Mouse (Mus musculus) hindbrain, embryonic 10.5 days (tissue): Measurements from ENCODE around the gene Zfp385b. TPM values are rescaled to one million over a fixed set of nuclear protein-coding genes. Genes with fewer than 3 reads are reported as not detected.

Source experiments
- DNase-seq: peaks from one replicate; pipeline ENCODE4 v3.0.0-alpha.2; 2017; ENCODE audit warnings: low spot score
- H3K27ac ChIP-seq: fragments of 300-500 bp; sonication (generic); 2 replicates; pipeline ENCODE4 v1.5.1; 2016; ENCODE audit warnings: mild to moderate bottlenecking, moderate library complexity
- H3K27me3 ChIP-seq: fragments of 300-500 bp; sonication (generic); 2 replicates; pipeline ENCODE4 v1.6.1; 2016; ENCODE audit warnings: mild to moderate bottlenecking; ENCODE audit not compliant: poor library complexity, insufficient read depth, severe bottlenecking
- H3K36me3 ChIP-seq: fragments of 300-500 bp; sonication (generic); 2 replicates; pipeline ENCODE4 v1.6.1; 2016; ENCODE audit warnings: mild to moderate bottlenecking, moderate library complexity
- H3K4me1 ChIP-seq: fragments of 300-500 bp; sonication (generic); replicated peaks from 2 replicates; pipeline ENCODE4 v1.6.1; 2016; ENCODE audit warnings: mild to moderate bottlenecking
- H3K4me3 ChIP-seq: fragments of 300-500 bp; sonication (generic); 2 replicates; pipeline ENCODE4 v1.5.1; 2016; ENCODE audit warnings: mild to moderate bottlenecking, moderate library complexity
- H3K9me3 ChIP-seq: fragments of 300-500 bp; sonication (generic); 2 replicates; pipeline ENCODE4 v1.6.1; 2016; ENCODE audit warnings: mild to moderate bottlenecking, moderate library complexity
- WGBS: fragments of 180-500 bp; shearing (Covaris S2); methylation state at CpG from one replicate; pipeline ENCODE4 v1.1.7; 2016; 5-methylcytosine and 5-hydroxymethylcytosine counted together
- polyA plus RNA-seq: library from polyadenylated mRNA; unstranded; fragments of >200 nt; fragmentation: Nextera tagmentation; extraction: Ambion mirVana; gene quantifications from 2 replicates; pipeline ENCODE4 v1.2.1, GENCODE M21; 2016

The Zfp385b gene
- polyA plus RNA-seq, 1 experiment from 2014 or later, result 1.1 TPM

DNA sequence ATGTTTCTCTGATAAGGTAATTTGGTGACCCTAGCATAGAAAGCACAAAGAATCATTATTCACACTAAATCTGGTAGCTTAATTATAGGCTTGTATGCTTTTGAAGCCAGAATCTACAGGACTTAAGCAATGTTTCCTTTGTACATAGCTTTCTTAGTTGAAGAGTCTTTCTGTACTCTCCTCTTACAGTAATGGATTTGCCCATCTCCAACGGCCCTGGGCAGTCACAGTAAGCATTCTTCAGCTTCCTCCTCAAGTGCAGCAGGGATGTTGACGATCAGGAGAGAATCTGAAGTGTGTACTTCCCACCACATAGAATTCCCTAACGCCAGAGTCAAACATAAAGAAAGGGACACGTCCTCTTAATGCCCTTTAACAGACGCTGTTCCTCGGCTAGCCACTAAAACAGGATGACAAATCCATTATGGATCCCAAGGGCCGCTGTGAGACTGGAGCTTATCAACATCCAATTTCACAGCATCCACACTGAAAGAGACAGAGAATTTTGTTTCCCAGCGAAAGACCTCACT, 370.4 kb downstream of the Zfp385b start:
- H3K4me1 ChIP-seq, result peaks cover 22% of the 10 kb centered on the region
- H3K27ac ChIP-seq, result peak overlapping the region; percentile 45; the same call in 1 of the 2 replicates
- DNase-seq, result no peak
- H3K9me3 ChIP-seq, result no peaks in the 10 kb centered on the region
- H3K27me3 ChIP-seq, result no peaks in the 10 kb centered on the region
- WGBS, result 46% methylated on average over 8 of the region's 8 CpGs
- no peaks in the 10 kb centered on the region for H3K36me3 ChIP-seq
- H3K4me3 ChIP-seq, result no peak overlapping the region

DNA sequence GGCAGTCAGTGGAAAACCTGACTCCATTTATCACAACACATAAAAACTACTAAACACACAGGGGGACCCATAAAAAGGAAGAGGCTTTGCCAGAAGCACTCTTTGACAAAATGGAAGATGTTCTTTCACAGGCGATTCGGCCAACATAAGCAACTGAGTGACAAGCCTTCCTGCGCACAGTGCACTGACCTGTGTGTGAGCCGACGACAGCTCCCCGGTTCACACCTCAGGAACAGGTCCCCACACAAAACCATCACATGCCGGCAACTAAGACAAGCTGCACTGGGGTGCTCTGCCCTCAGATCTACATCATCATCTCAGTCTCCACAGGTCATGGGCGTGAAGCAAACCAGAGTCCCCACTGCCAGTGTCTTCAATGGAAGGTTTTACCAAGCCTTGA, 375.2 kb downstream of the Zfp385b start:
- H3K27me3 ChIP-seq, result no peaks in the 10 kb centered on the region
- no peak overlapping the region for H3K4me3 ChIP-seq
- peaks cover 14% of the 10 kb centered on the region for H3K4me1 ChIP-seq
- no peaks in the 10 kb centered on the region for H3K9me3 ChIP-seq
- H3K36me3 ChIP-seq, result no peaks in the 10 kb centered on the region
- DNase-seq, result no peak
- WGBS, result 95% methylated on average over 8 of the region's 8 CpGs
- H3K27ac ChIP-seq, result no peak overlapping the region

DNA sequence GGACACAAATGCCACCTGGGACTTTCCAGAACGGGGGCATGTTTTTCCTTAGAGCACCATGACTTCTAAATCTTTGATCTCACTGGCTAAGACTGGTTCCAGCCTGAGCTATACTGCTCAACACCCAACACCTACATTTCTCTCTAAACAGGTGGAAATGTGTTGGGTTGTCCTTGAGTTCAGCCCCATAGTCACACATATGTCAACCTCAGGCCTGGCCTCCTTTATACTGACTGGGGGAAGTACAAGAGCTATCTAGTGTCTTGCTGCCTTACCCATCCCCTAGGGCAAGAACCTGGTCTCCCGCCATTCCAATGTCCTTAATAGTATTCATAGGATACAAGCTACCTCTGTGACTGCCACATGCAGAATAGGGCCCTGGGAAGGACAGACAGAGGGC, 378.8 kb downstream of the Zfp385b start:
- H3K4me3 ChIP-seq, result no peak overlapping the region
- peaks cover 24% of the 10 kb centered on the region for H3K4me1 ChIP-seq
- H3K36me3 ChIP-seq, result no peaks in the 10 kb centered on the region
- H3K27me3 ChIP-seq, result no peaks in the 10 kb centered on the region
- no peak for DNase-seq
- no peak overlapping the region for H3K27ac ChIP-seq
- 85% methylated on average over 2 of the region's 2 CpGs for WGBS
- H3K9me3 ChIP-seq, result no peaks in the 10 kb centered on the region

DNA sequence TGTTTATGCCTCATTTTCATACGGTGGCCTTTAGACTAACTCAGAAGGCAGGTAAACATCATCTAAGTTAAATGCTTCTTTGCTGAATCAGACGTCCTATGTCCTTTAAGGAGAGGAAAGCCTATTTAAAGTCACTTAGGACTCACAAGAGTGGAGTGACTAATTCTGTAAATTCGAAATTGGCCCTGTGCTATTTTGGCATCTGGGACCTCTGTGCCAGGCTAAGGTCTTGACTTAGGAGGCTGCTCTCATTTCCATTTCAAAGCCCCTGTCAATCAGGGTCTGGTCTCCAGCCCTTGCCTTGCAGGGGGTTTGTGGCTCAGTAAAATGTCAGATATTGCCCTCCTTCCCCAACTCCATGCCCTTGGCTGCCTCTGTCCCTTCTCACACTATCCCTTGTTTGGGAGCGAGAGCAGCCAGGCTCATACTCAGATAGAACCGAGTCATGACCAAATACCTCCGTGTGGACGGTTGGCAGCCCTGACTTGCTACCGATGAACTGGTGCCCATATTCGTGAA, 383.1 kb downstream of the Zfp385b start:
- peaks cover 26% of the 10 kb centered on the region for H3K4me1 ChIP-seq
- no peaks in the 10 kb centered on the region for H3K9me3 ChIP-seq
- H3K27ac ChIP-seq, result no peak overlapping the region
- peak; percentile 34 for DNase-seq
- WGBS, result 40% methylated on average over 9 of the region's 9 CpGs
- H3K27me3 ChIP-seq, result no peaks in the 10 kb centered on the region
- H3K4me3 ChIP-seq, result no peak overlapping the region
- no peaks in the 10 kb centered on the region for H3K36me3 ChIP-seq

DNA sequence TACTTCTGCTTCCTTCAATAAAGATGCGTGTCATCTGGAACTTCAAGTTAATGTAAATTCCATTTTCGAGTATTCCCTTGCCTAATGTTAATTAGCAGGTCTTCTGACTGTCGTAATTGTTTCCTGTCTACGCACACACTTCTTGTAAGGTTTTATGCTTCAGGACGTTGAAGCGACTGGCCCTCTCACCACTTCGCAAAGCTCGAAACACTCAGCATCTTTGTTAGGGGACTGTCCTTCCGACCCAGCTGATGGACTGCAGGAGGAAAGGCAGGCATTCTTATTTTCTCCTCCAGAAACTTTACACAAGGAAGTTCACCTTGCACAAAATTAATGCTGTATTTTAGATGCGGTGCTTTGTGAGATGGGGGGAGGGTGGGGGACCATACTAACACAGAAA, 400.0 kb downstream of the Zfp385b start:
- H3K4me1 ChIP-seq, result no peaks in the 10 kb centered on the region; the same call in 1 of the 2 replicates
- DNase-seq, result no peak
- H3K36me3 ChIP-seq, result no peaks in the 10 kb centered on the region
- 76% methylated on average over 10 of the region's 10 CpGs for WGBS
- no peak overlapping the region for H3K4me3 ChIP-seq
- no peaks in the 10 kb centered on the region for H3K9me3 ChIP-seq
- no peaks in the 10 kb centered on the region for H3K27me3 ChIP-seq
- no peak overlapping the region for H3K27ac ChIP-seq

DNA sequence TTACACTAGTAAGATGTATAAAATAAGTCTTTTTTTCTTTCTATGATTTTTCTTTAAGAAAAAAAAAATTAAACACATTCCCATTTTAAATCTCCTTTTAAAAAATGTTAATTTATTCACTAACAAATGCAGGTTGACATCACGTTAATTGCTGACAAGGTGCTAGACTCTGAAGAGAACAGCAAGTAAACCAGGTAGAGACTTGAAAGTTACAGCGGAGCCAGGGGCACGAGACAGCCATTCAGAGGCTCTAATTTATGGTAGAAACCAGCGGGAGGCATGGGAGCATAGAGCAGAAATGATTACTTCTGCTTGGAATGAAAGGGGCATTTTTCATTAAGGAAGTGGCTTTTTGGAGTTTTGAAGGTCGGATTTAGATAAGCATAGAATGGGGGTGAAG, 401.4 kb downstream of the Zfp385b start:
- no peak for DNase-seq
- Histone ChIP-seq H3K4me3 (no peak overlapping the region), H3K27me3 (no peaks in the 10 kb centered on the region), H3K27ac (no peak overlapping the region), H3K9me3 (no peaks in the 10 kb centered on the region), H3K36me3 (no peaks in the 10 kb centered on the region), H3K4me1 (no peaks in the 10 kb centered on the region; the same call in 1 of the 2 replicates)
- WGBS, result 75% methylated on average over 5 of the region's 5 CpGs

DNA sequence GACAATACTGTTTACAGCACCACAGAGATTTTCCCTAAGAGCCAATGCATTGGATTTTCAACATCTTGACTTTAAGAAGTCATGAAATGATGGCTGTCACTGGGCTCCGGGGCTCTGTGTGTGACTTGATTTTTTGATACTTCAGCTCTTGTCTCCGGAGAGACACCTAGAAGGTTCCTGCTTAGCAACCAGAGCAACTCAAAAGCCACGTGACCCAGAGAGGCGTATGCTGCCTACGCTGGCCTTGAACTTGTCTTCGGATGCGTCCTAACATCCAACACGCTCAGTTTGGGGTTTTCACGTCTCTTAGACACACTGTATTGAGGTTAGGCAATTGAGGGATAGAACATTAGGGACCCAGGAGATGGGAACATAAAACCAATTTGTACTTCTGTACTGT, 407.3 kb downstream of the Zfp385b start:
- DNase-seq, result no peak
- H3K36me3 ChIP-seq, result no peaks in the 10 kb centered on the region
- H3K27ac ChIP-seq, result no peak overlapping the region
- no peaks in the 10 kb centered on the region for H3K9me3 ChIP-seq
- WGBS, result 91% methylated on average over 9 of the region's 9 CpGs
- peaks cover 4% of the 10 kb centered on the region; the same call in 1 of the 2 replicates for H3K4me1 ChIP-seq
- no peaks in the 10 kb centered on the region for H3K27me3 ChIP-seq
- no peak overlapping the region for H3K4me3 ChIP-seq

DNA sequence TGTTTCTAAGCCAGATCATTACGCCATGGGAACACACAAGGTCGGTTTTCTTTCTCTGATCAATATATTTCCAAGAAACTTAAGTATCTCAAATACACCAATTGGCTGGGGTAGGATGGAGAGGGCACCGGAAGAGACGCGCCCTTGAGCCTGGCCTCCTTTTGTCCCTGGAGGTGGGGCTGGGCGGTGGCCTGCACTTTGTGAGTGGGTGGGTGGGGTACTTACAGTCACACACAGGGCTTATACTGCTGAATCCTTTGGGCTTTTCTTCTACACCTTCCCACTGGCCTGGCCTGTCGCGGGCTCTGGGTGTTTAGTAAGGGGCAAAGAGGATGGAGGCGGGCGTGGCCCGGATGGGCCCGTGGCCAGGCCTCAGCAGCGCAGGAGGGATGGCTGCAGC, 407.8 kb downstream of the Zfp385b start:
- Histone ChIP-seq H3K36me3 (no peaks in the 10 kb centered on the region), H3K4me1 (peaks cover 4% of the 10 kb centered on the region; the same call in 1 of the 2 replicates), H3K27ac (no peak overlapping the region), H3K27me3 (no peaks in the 10 kb centered on the region), H3K4me3 (no peak overlapping the region), H3K9me3 (no peaks in the 10 kb centered on the region)
- 82% methylated on average over 13 of the region's 13 CpGs for WGBS
- no peak for DNase-seq

DNA sequence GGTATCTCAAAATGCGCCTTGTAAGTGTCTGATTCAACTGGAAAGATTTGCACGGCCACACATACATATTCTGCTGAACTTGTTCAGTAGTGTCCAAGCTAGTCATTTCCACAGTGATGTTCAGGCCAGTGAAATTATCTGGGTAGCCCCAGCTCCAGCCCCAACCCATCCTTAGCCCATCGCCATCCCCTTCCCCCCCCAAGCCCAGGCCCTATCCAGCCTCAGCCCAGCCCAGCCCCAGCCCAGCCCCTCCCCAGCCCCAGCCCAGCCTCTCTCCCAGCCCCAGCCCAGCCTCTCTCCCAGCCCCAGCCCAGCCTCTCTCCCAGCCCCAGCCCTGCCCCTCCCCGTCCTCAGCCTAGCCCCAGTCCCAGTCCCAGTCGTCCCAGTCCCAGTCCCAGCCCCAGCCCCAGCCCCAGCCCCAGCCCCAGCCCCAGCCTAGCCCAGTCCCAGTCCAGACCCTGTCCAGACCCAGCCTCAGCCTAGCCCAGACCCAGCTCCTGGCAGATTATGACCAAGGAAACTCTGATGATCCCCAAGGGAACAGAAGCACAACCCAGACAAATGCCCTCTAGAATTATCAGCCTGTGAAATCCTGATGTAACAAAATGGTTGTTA, 409.8 kb downstream of the Zfp385b start:
- Histone ChIP-seq H3K4me1 (peaks cover 4% of the 10 kb centered on the region; the same call in 1 of the 2 replicates), H3K36me3 (no peaks in the 10 kb centered on the region), H3K27ac (no peak overlapping the region), H3K9me3 (no peaks in the 10 kb centered on the region), H3K27me3 (no peaks in the 10 kb centered on the region), H3K4me3 (no peak overlapping the region)
- DNase-seq, result no peak
- 43% methylated on average over 5 of the region's 5 CpGs for WGBS

DNA sequence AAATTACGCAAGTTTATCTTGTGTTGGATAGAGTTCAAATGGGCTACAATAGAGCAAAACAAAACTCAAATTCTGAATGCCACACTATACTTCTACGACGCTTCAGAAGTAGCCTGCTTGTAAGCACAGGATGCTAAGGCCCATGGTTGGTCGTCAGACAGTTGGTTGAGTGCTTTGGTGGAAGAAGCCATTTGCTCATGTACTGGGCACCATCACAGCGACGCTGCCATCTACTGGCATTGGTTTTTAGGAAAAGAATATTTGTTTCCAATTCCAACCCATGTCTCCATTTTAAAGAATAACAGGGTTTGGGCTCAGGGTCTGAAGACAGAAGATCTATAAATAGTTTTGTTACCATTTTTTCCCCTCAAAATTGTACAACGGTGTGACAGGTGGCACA, 410.5 kb downstream of the Zfp385b start:
- no peak for DNase-seq
- Histone ChIP-seq H3K9me3 (no peaks in the 10 kb centered on the region), H3K4me1 (peaks cover 4% of the 10 kb centered on the region; the same call in 1 of the 2 replicates), H3K27ac (no peak overlapping the region), H3K36me3 (no peaks in the 10 kb centered on the region), H3K4me3 (no peak overlapping the region), H3K27me3 (no peaks in the 10 kb centered on the region)
- WGBS, result 67% methylated on average over 7 of the region's 7 CpGs

DNA sequence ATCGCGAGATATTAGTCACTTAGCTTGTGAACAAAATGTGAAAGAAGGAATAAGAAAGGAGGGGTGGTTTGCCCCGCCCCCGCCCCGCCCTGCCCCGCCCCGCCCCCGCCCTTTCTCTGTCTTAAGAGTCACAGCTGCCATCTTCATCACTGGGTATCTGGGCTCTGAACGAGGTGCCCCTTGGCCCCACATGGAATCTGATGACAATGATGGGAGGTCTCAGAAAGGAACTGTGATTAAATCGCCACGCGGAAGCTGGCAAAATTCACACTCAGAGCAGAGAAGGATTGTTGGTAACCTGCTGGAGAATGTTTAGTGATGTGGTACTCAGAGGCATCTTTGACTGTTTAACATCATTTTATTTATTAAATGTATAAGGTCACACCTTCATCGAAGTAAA, 417.1 kb downstream of the Zfp385b start:
- Histone ChIP-seq H3K4me1 (peaks cover 16% of the 10 kb centered on the region), H3K36me3 (no peaks in the 10 kb centered on the region), H3K9me3 (no peaks in the 10 kb centered on the region), H3K27ac (peak overlapping the region; percentile 74), H3K4me3 (peak overlapping the region; percentile 44), H3K27me3 (0 out of 2 replicates have a peak, but pooled peaks cover 7% of the 10 kb centered on the region)
- 19% methylated on average over 13 of the region's 13 CpGs for WGBS
- peak; percentile 12 for DNase-seq

DNA sequence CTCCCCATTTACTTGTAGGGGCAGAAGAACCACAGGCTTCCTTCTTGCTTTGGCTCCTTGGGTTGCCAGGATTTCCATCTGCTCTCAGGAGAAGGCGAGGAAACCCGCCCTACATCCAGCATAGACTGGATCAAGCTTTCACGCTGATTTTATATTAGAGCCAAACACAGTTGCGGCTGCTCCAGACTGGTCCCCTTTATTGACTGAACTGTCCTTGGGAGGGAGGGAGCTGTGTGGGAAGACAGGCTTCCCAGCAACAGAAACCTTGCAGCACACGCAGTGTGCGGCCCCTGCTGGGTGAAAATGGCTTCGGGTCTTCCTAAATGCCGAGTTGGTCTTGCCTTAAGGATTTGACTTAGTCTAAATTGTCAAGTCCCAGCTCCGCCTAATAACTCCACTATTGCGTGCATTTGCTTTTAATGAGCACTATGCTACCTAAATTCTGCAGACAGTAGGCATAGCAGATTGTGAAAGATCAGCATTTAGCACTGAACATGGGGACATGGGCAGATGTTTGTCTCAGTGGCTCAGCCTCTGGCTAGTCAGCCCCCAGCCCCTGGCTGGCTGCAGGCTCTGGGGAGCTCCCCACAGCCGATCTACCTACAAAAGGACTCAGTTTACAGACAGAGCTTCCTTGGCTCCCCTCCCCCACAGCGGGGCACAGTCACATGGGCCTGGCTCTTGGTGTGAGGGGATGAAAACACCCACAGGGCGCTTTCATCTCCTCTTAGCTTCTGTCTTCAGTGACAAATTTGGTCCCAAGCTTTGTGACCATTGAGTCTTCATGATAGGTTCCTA, 417.8 kb downstream of the Zfp385b start:
- H3K9me3 ChIP-seq, result no peaks in the 10 kb centered on the region
- peak; percentile 44 for DNase-seq
- H3K27me3 ChIP-seq, result 0 out of 2 replicates have a peak, but pooled peaks cover 7% of the 10 kb centered on the region
- H3K36me3 ChIP-seq, result no peaks in the 10 kb centered on the region
- H3K4me1 ChIP-seq, result peaks cover 16% of the 10 kb centered on the region
- peak overlapping the region; percentile 74 for H3K27ac ChIP-seq
- H3K4me3 ChIP-seq, result peak overlapping the region; percentile 44
- WGBS, result 7% methylated on average over 13 of the region's 13 CpGs

DNA sequence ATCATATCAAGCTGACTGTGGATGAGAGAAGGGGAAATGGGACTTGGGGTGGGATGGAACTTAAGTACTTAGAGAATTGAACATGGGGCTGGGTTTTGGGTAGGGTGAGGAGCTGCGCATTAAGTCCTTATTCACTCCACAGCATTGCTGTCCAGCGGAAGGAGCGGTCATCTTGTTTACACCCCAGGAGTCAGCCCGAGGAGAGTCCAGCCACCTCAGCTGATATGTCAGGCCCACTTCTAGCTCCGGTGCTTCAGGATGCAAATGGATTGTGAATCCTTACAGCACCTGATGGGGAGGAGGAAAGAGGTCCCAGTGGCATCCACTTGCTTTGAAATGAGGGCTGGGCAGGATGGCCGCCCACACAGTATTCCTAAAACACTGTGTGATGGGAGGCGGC, 425.6 kb downstream of the Zfp385b start:
- WGBS, result 94% methylated on average over 7 of the region's 7 CpGs

More for the DNA sequence above, 425.6 kb downstream of the Zfp385b start:
- no peaks in the 10 kb centered on the region for H3K36me3 ChIP-seq
- H3K4me1 ChIP-seq, result no peaks in the 10 kb centered on the region
- no peak overlapping the region for H3K27ac ChIP-seq
- no peak overlapping the region for H3K4me3 ChIP-seq
- H3K9me3 ChIP-seq, result no peaks in the 10 kb centered on the region
- no peak for DNase-seq
- no peaks in the 10 kb centered on the region for H3K27me3 ChIP-seq
